Mouse (Mus musculus) intestine, embryonic 16.5 days (tissue): ENCODE results near the gene Rnf157. TPM values are rescaled to one million over a fixed set of nuclear protein-coding genes. Genes with fewer than 3 reads are reported as not detected.
"Not testable (repeated sequence)": the region's sequence is repeated elsewhere in the genome, so short reads cannot be mapped to it uniquely, and the experiment has no call there.

Source experiments
- ATAC-seq: fragments of 200-750 bp; cut with Nextera tagmentation; 2 replicates; pipeline ENCODE4 v1.8.0; 2017; ENCODE audit warnings: moderate TSS enrichment, moderate library complexity
- H3K27ac ChIP-seq: fragments of 300-500 bp; sonication (generic); 2 replicates; pipeline ENCODE4 v1.5.1; 2014; ENCODE audit warnings: mild to moderate bottlenecking, low read length
- H3K27me3 ChIP-seq: fragments of 300-500 bp; sonication (generic); replicated peaks from 2 replicates; pipeline ENCODE4 v1.6.1; 2014; ENCODE audit warnings: low read length, control low read depth, mixed read lengths; ENCODE audit not compliant: control insufficient read depth, insufficient read depth
- H3K36me3 ChIP-seq: fragments of 300-500 bp; sonication (generic); 2 replicates; pipeline ENCODE4 v1.6.1; 2014; ENCODE audit warnings: low read length, control low read depth; ENCODE audit not compliant: control insufficient read depth, insufficient read depth
- H3K4me1 ChIP-seq: fragments of 300-500 bp; sonication (generic); 2 replicates; pipeline ENCODE4 v1.6.1; 2014; ENCODE audit warnings: low read length, control low read depth, mixed read lengths; ENCODE audit not compliant: control insufficient read depth, insufficient read depth
- H3K4me2 ChIP-seq: fragments of 300-500 bp; sonication (generic); 2 replicates; pipeline ENCODE4 v1.6.1; 2014; ENCODE audit warnings: low read depth, low read length, control low read depth
- H3K4me3 ChIP-seq: fragments of 300-500 bp; sonication (generic); 2 replicates; pipeline ENCODE4 v1.5.1; 2014; ENCODE audit warnings: mild to moderate bottlenecking, low read length
- H3K9ac ChIP-seq: fragments of 300-500 bp; sonication (generic); 2 replicates; pipeline ENCODE4 v1.6.1; 2014; ENCODE audit warnings: low read depth, low read length
- H3K9me3 ChIP-seq: fragments of 300-500 bp; sonication (generic); 2 replicates; pipeline ENCODE4 v1.6.1; 2016; ENCODE audit warnings: low read length, control low read depth; ENCODE audit not compliant: control insufficient read depth
- WGBS: fragments of 180-500 bp; shearing (Covaris S2); extraction: QIAGEN DNeasy Blood & Tissue Kit; methylation state at CpG from one replicate; pipeline ENCODE4 v1.1.7; 2014; 5-methylcytosine and 5-hydroxymethylcytosine counted together
- polyA plus RNA-seq: library from polyadenylated mRNA; unstranded; fragments of >200 nt; fragmentation: Nextera tagmentation; extraction: Ambion mirVana; gene quantifications from 2 replicates; pipeline ENCODE4 v1.2.1, GENCODE M21; 2015

Gene Rnf157
- polyA plus RNA-seq, 1 experiment from 2014 or later: 5.2 TPM

DNA sequence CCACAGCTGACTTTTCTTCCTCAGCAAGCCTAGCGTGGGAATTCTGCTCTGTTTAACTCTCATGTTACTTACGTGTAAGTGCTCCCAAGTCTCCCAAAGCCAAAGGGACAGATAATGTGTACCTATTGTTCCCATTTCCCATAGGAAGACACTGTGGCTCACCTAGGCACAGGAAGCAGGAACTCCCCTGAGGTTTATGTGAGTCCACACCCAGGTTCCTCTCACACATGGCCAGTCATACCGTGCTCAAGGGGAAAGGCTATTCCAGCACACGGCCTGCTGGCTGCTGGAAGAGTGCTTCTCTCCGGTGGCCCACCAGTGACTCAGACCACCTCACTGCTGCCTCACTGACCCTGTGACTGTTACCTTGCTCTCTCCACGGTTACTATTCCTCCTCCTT, 8.3 kb upstream of the Rnf157 start:
- H3K27ac ChIP-seq: no peak overlapping the region
- 66% methylated on average over 6 of the region's 6 CpGs for WGBS
- no peak overlapping the region for H3K9ac ChIP-seq
- no peak overlapping the region for H3K4me2 ChIP-seq
- H3K36me3 ChIP-seq: no peaks in the 10 kb centered on the region
- no peak overlapping the region for H3K4me3 ChIP-seq
- peaks cover 19% of the 10 kb centered on the region for H3K4me1 ChIP-seq
- no peak for ATAC-seq
- no peaks in the 10 kb centered on the region for H3K9me3 ChIP-seq
- no peaks in the 10 kb centered on the region for H3K27me3 ChIP-seq

GRCm38 (mm10) chr11:116418841-116419462, 6.1 kb upstream of the Rnf157 start:
- peak overlapping the region; percentile 9; the same call in 1 of the 2 replicates for H3K27ac ChIP-seq
- H3K4me1 ChIP-seq: peaks cover 18% of the 10 kb centered on the region
- no peaks in the 10 kb centered on the region for H3K27me3 ChIP-seq
- no peak overlapping the region for H3K9ac ChIP-seq
- H3K9me3 ChIP-seq: no peaks in the 10 kb centered on the region
- ATAC-seq: no peak
- no peak overlapping the region for H3K4me3 ChIP-seq
- WGBS: 75% methylated on average over 6 of the region's 6 CpGs
- no peaks in the 10 kb centered on the region for H3K36me3 ChIP-seq
- no peak overlapping the region for H3K4me2 ChIP-seq

GRCm38 (mm10) chr11:116418194-116418840, 5.5 kb upstream of the Rnf157 start:
- Histone ChIP-seq H3K27ac (peak overlapping the region; percentile 9; the same call in 1 of the 2 replicates), H3K4me1 (peaks cover 19% of the 10 kb centered on the region), H3K4me3 (no peak overlapping the region), H3K27me3 (no peaks in the 10 kb centered on the region), H3K36me3 (no peaks in the 10 kb centered on the region), H3K9me3 (no peaks in the 10 kb centered on the region), H3K4me2 (no peak overlapping the region), H3K9ac (no peak overlapping the region)
- WGBS: 22% methylated on average over 2 of the region's 2 CpGs
- ATAC-seq: no peak

DNA sequence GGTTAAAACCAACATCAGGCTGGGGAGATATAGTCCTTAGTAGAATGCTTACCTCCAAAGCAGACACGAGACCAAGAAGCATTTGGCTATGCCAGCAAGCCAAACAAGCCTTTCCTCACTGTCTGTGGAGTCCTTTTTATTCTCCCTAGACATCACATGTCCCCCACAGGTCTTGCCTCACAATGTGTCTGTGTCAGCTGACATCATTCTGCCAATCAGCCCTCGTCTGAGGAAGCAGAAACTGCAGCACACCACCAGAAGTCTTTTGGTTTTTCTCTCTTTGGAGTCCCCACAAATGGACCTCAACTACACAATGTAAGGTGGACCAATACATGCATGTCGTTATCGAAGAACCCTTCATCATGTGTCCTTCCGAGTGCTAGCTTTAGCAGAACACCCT, 4.2 kb upstream of the Rnf157 start:
- Histone ChIP-seq H3K9ac (no peak overlapping the region), H3K4me3 (no peak overlapping the region), H3K4me2 (no peak overlapping the region), H3K27me3 (no peaks in the 10 kb centered on the region), H3K9me3 (no peaks in the 10 kb centered on the region), H3K27ac (no peak overlapping the region; the same call in 1 of the 2 replicates), H3K4me1 (peaks cover 21% of the 10 kb centered on the region), H3K36me3 (no peaks in the 10 kb centered on the region)
- 88% methylated on average over 5 of the region's 5 CpGs for WGBS
- no peak for ATAC-seq

GRCm38 (mm10) chr11:116416196-116416943, 3.5 kb upstream of the Rnf157 start:
- Histone ChIP-seq H3K4me3 (no peak overlapping the region), H3K27me3 (no peaks in the 10 kb centered on the region), H3K9ac (no peak overlapping the region), H3K4me1 (peaks cover 25% of the 10 kb centered on the region), H3K4me2 (no peak overlapping the region), H3K9me3 (no peaks in the 10 kb centered on the region), H3K27ac (peak overlapping the region; percentile 33; the same call in 1 of the 2 replicates), H3K36me3 (no peaks in the 10 kb centered on the region)
- WGBS: 44% methylated on average over 6 of the region's 6 CpGs
- ATAC-seq: peak; percentile 61

DNA sequence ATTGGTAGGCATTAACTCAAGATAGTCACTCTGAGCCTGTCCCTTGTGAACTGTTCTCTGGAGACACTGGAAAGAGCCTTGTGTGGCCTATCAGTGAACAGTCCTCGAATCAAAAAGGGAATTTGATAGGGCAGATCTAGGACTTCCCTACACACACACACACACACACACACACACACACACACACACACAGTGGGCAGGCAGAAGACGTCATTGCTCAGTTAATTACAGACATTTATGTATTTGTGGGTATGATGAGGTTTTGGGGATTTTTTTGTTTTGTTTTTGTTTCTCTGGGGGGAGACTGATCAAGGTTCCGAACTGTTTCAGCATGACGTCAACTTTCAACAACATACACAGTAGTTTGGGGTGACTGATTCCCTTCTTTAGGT, 795 bp upstream of the Rnf157 start:
- H3K27ac ChIP-seq: no peak overlapping the region
- H3K9ac ChIP-seq: peak overlapping the region; percentile 89; the same call in 1 of the 2 replicates
- ATAC-seq: no peak
- peaks cover 23% of the 10 kb centered on the region for H3K4me1 ChIP-seq
- H3K36me3 ChIP-seq: no peaks in the 10 kb centered on the region
- no peaks in the 10 kb centered on the region for H3K27me3 ChIP-seq
- no peaks in the 10 kb centered on the region for H3K9me3 ChIP-seq
- peak overlapping the region; percentile 99 for H3K4me2 ChIP-seq
- 71% methylated on average over 4 of the region's 4 CpGs for WGBS
- peak overlapping the region; percentile 77; the same call in 1 of the 2 replicates for H3K4me3 ChIP-seq

- Histone ChIP-seq H3K4me2 (peak overlapping the region; percentile 99), H3K4me3 (peak overlapping the region; percentile 77), H3K27me3 (no peaks in the 10 kb centered on the region), H3K27ac (peak overlapping the region; percentile 62; the same call in 1 of the 2 replicates), H3K9me3 (no peaks in the 10 kb centered on the region), H3K36me3 (no peaks in the 10 kb centered on the region), H3K4me1 (peaks cover 19% of the 10 kb centered on the region), H3K9ac (peak overlapping the region; percentile 89)
- ATAC-seq: peak; percentile 45
- WGBS: under 1% methylated on average over 47 of the region's 76 CpGs
These were observed 604 bp downstream of the Rnf157 start for GRCm38 (mm10) chr11:116412028-116412827.

GRCm38 (mm10) chr11:116411582-116411981, 1.2 kb downstream of the Rnf157 start:
- Histone ChIP-seq H3K27me3 (no peaks in the 10 kb centered on the region), H3K4me2 (peak overlapping the region; percentile 99), H3K9ac (peak overlapping the region; percentile 89), H3K4me1 (peaks cover 17% of the 10 kb centered on the region), H3K9me3 (no peaks in the 10 kb centered on the region), H3K4me3 (peak overlapping the region; percentile 77), H3K36me3 (no peaks in the 10 kb centered on the region), H3K27ac (no peak overlapping the region)
- ATAC-seq: no peak
- WGBS: 35% methylated on average over 6 of the region's 6 CpGs

DNA sequence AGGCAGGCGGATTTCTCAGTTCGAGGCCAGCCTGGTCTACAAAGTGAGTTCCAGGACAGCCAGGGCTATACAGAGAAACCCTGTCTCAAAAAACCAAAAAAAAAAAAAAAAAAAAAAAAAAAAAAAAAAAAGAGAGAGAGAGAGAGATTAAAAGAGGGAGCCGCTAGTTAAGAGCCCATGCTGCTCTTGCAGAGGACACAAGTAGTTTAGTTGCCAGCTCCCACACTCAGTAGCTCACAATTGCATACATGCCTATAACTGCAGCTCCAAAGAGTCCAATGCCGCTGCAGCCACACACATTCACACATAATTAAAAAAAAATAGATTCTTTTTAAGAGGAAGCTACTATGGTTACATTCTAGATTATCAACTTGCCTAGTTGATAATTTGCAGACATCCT, 2.4 kb downstream of the Rnf157 start:
- 89% methylated on average over 4 of the region's 4 CpGs for WGBS
- H3K36me3 ChIP-seq, H3K4me3 ChIP-seq: not testable (repeated sequence)

More for the DNA sequence above, 2.4 kb downstream of the Rnf157 start:
- not testable (repeated sequence) for H3K9ac ChIP-seq, H3K9me3 ChIP-seq, H3K4me2 ChIP-seq, ATAC-seq, H3K27ac ChIP-seq, H3K27me3 ChIP-seq
- peaks cover 11% of the 10 kb centered on the region for H3K4me1 ChIP-seq
